ENCODE assay signal across 8 mouse cellular contexts in the genomic region with DNA sequence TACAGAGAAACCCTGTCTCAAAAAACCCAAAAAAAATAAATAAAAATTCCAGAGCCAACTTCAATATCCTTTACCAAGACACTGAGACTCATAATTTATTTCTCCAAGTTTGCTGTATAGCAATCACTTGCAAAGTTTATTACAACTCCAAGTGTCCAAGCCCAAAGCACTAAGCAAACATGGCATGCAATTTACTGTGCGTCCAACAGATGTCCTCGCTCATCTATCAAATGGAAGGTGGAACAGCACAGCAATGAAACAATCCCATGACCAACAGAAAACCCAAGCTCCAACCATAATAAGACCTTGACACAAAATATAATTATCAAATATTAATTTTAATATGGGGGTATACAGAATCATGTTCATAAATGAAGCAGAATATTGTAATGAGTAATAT. TPM values are rescaled to one million over a fixed set of nuclear protein-coding genes. Genes with fewer than 3 reads are reported as not detected.
DNase-seq lines count a peak whose midpoint lies in the region; ATAC-seq and TF ChIP-seq lines count a peak whose summit lies in the region.

No protein-coding gene starts in this region.

- H3K9me3 ChIP-seq in kidney, embryonic 15.5 days (replicated peaks), result no peaks in the 10 kb centered on the region
- H3K9me3 ChIP-seq in midbrain, postnatal 0 days (ENCODE audit: low read length), result no peaks in the 10 kb centered on the region

- H3K27me3 ChIP-seq in kidney, embryonic 15.5 days, result no peaks in the 10 kb centered on the region
- no peaks in the 10 kb centered on the region for H3K27me3 ChIP-seq in cerebellum, adult 2 months (ENCODE audit: control insufficient read depth, insufficient read depth, low read length)
- H3K27me3 ChIP-seq in midbrain, postnatal 0 days (ENCODE audit: insufficient read depth, low read length), result no peaks in the 10 kb centered on the region

- H3K4me2 ChIP-seq in kidney, embryonic 15.5 days, result no peak overlapping the region
- H3K4me2 ChIP-seq in midbrain, postnatal 0 days (ENCODE audit: low read depth, low read length, poor library complexity, severe bottlenecking), result no peak overlapping the region

- ATAC-seq in kidney, embryonic 15.5 days (replicated peaks; ENCODE audit: low FRiP score), result no peak
- no peak for ATAC-seq in midbrain, postnatal 0 days (ENCODE audit: low FRiP score)

- H3K4me1 ChIP-seq in kidney, embryonic 15.5 days, result no peaks in the 10 kb centered on the region
- H3K4me1 ChIP-seq in cerebellum, adult 2 months (ENCODE audit: control insufficient read depth, insufficient read depth, low read length), result peaks cover 4% of the 10 kb centered on the region
- H3K4me1 ChIP-seq in midbrain, postnatal 0 days (ENCODE audit: insufficient read depth, low read length), result no peaks in the 10 kb centered on the region

- WGBS in kidney, embryonic 15.5 days, result 38% methylated on average over 2 of the region's 2 CpGs
- 20% methylated on average over 2 of the region's 2 CpGs for WGBS in cerebellum, adult 2 months
- WGBS in midbrain, postnatal 0 days, result 37% methylated on average over 2 of the region's 2 CpGs

- no peak overlapping the region for H3K9ac ChIP-seq in kidney, embryonic 15.5 days
- H3K9ac ChIP-seq in midbrain, postnatal 0 days (replicated peaks; ENCODE audit: low read length, poor library complexity, severe bottlenecking), result no peak overlapping the region

- TF ChIP-seq CTCF in cerebellum, adult 2 months (IDR thresholded peaks at IDR 0.05; ENCODE audit: borderline replicate concordance, insufficient read depth, low read depth, low read length), result peak; percentile 68
- peak; percentile 81 for TF ChIP-seq CTCF in midbrain, postnatal 0 days (IDR thresholded peaks at IDR 0.05)

- H3K36me3 ChIP-seq in kidney, embryonic 15.5 days, result peaks cover 19% of the 10 kb centered on the region
- H3K36me3 ChIP-seq in midbrain, postnatal 0 days (ENCODE audit: insufficient read depth, low read length), result no peaks in the 10 kb centered on the region

- no peak for TF ChIP-seq POLR2A in cerebellum, adult 2 months (IDR thresholded peaks at IDR 0.05; ENCODE audit: borderline replicate concordance, insufficient read depth, low read length)

- H3K4me3 ChIP-seq in kidney, embryonic 15.5 days (replicated peaks), result no peak overlapping the region
- no peak overlapping the region for H3K4me3 ChIP-seq in cerebellum, adult 2 months (replicated peaks; ENCODE audit: insufficient read depth, low read depth, low read length)
- H3K4me3 ChIP-seq in midbrain, postnatal 0 days (ENCODE audit: low read depth, low read length), result no peak overlapping the region

- no peak overlapping the region for H3K27ac ChIP-seq in kidney, embryonic 15.5 days
- H3K27ac ChIP-seq in cerebellum, adult 2 months (ENCODE audit: insufficient read depth, low read length), result no peak overlapping the region
- H3K27ac ChIP-seq in midbrain, postnatal 0 days (ENCODE audit: low read depth, low read length), result no peak overlapping the region

- DNase-seq in kidney, adult 18-20 months, result peak; percentile 62
- DNase-seq in Muller cell, postnatal 12 days (ENCODE audit: inconsistent ontology term), result peak; percentile 44
- peak; percentile 69 to 71 for DNase-seq in cerebellum, adult 2 months
- peak; percentile 58 for DNase-seq in gastrocnemius, postnatal 10 days
- DNase-seq in left cerebral cortex, adult 11 months (ENCODE audit: low spot score), result peak; percentile 13
- peak; percentile 63 for DNase-seq in midbrain, postnatal 0 days (ENCODE audit: low spot score)
- DNase-seq in thymus, postnatal 0 days (ENCODE audit: low spot score), result peak; percentile 60

RNA-seq across cellular contexts. Expression of a gene that starts 55.4 kb away (rescaled TPM):
- polyA plus RNA-seq in kidney, embryonic 15.5 days (2015; fragmentation: Nextera tagmentation; extraction: Ambion mirVana), result 18.6 and 19.8 TPM in 2 replicates
- 44.3 and 50.1 TPM in 2 replicates for polyA plus RNA-seq in cerebellum, adult 2 months (2012; rRNA removed)
- total RNA-seq in gastrocnemius, postnatal 10 days (2021), result 10 to 100 TPM; 22.7 to 26.7 TPM
- 90.0 and 102 TPM in 2 replicates for total RNA-seq in midbrain, postnatal 0 days (2014; rRNA removed)
- 48.1 and 56.1 TPM in 2 replicates for polyA plus RNA-seq in midbrain, postnatal 0 days (2015; fragmentation: Nextera tagmentation; extraction: Ambion mirVana)
- 3.8 and 4.7 TPM in 2 replicates for polyA plus RNA-seq in thymus, postnatal 0 days (2015; fragmentation: Nextera tagmentation; extraction: Ambion mirVana)

Comparison
In these comparisons a context has a peak if more than half of its experiments do, and no peak if none do; other contexts are left out.
1. DNase-seq: peak in every context shown above with its lines; median percentile 70 in cerebellum, adult 2 months; 63 in midbrain, postnatal 0 days; 62 in kidney, adult 18-20 months; 60 in thymus, postnatal 0 days; 58 in gastrocnemius, postnatal 10 days; 44 in Muller cell, postnatal 12 days; 13 in left cerebral cortex, adult 11 months.